ENCODE assay signal across 8 mouse cellular contexts in the genomic region with DNA sequence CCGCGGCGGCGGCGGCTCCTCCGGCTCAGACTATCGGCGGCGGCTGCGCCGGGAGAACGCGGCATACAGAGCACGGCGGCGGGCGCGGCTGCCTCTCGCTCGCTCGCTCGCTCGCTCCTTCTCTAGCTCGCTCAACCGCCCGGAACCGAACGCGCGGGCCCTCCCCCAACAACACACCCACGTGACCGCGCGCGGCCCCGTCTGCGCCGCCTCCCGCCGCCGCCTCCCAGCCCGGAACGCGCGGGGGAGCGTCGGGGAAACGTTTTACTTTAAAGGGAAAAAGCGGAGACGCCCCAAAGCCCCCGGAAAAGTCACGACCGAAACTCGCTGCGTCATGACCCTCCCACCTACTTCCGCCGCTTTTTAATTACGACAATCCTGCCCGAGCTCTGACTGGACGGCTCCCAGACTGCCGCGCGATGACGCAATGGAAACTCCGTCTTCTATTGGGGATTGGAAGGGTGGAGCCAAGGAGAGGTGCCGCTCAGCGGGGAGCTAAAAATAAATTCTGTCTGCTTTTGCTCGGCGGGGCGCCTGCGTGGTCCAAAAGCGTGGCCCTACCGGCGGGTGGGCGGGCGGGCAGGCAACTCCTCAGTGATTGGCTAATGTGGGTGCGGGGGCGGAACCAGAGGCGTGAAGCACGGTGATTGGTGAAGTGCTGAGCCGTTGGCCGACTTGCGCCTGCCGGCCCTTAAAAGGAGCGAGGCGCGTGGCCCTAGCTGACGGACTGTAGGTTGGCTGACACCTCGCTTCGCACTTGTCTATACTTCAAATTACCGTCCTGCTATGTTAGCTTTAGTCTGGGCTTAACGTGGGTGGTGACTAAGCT. TPM values are rescaled to one million over a fixed set of nuclear protein-coding genes. Genes with fewer than 3 reads are reported as not detected.
DNase-seq lines count a peak whose midpoint lies in the region; ATAC-seq lines count a peak whose summit lies in the region.

A gene (minus strand): TSS at position 351 of the 829 bp plus-strand sequence.

- under 1% methylated on average over 89 of the region's 92 CpGs for WGBS in hindbrain, embryonic 14.5 days

- peak; percentile 99 for ATAC-seq in hindbrain, embryonic 14.5 days (ENCODE audit: low FRiP score)

- no peaks in the 10 kb centered on the region for H3K9me3 ChIP-seq in hindbrain, embryonic 14.5 days (ENCODE audit: control insufficient read depth, low read length)

- H3K4me3 ChIP-seq in hindbrain, embryonic 14.5 days (replicated peaks; ENCODE audit: low read length) = peak within 1 kb of the TSS; percentile 93

- H3K4me1 ChIP-seq in hindbrain, embryonic 14.5 days (replicated peaks; ENCODE audit: control insufficient read depth, insufficient read depth, low read length) = peaks cover 26% of the 10 kb centered on the region

- peak; percentile 100 for DNase-seq in R1 (ENCODE audit: low read depth, low spot score)
- peak; percentile 99 to 100 for DNase-seq in cerebellum, postnatal 25 days
- DNase-seq in frontal cortex, postnatal 25 days (ENCODE audit: low spot score in 2 of 2) = peak; percentile 95 to 96
- peak; percentile 99 for DNase-seq in hindbrain, embryonic 14.5 days (ENCODE audit: low spot score)
- DNase-seq in layer of hippocampus, postnatal 36 days = peak; percentile 99
- DNase-seq in lung, postnatal 36 days = peak; percentile 99
- peak; percentile 100 for DNase-seq in retina, postnatal 1 day
- peak; percentile 90 to 99 for DNase-seq in urinary bladder, adult 18-20 months (ENCODE audit: low spot score in 2 of 2)

- no peaks in the 10 kb centered on the region for H3K27me3 ChIP-seq in hindbrain, embryonic 14.5 days (ENCODE audit: control insufficient read depth, insufficient read depth, low read length)

- H3K9ac ChIP-seq in hindbrain, embryonic 14.5 days = peak within 1 kb of the TSS; percentile 95

- no peaks in the 10 kb centered on the region for H3K36me3 ChIP-seq in hindbrain, embryonic 14.5 days (replicated peaks; ENCODE audit: control insufficient read depth, insufficient read depth)

- peak within 1 kb of the TSS; percentile 93 for H3K4me2 ChIP-seq in hindbrain, embryonic 14.5 days (replicated peaks)

- peak within 1 kb of the TSS; percentile 98 for H3K27ac ChIP-seq in hindbrain, embryonic 14.5 days

RNA-seq across cellular contexts. Expression of the gene that starts here (rescaled TPM):
- 235 and 245 TPM in 2 replicates for polyA plus RNA-seq in hindbrain, embryonic 14.5 days (2014; fragmentation: Nextera tagmentation; extraction: Ambion mirVana)
- total RNA-seq in layer of hippocampus, postnatal 36 days (2021) = 100 to 1,000 TPM; 111 to 120 TPM

Comparison
In these comparisons a context has a peak if more than half of its experiments do, and no peak if none do; other contexts are left out.
1. Peak in every context shown above with its lines: DNase-seq, ATAC-seq, H3K4me3 ChIP-seq and H3K27ac ChIP-seq.